Mouse (Mus musculus) kidney, adult 2 months (tissue): ENCODE measurements around the gene Syne3.

Source experiments
- CTCF ChIP-seq: fragments of 200-500 bp; conservative IDR thresholded peaks from 2 replicates; pipeline ENCODE4 v1.5.1; 2011; ENCODE audit warnings: low read depth, mild to moderate bottlenecking, control low read depth, low read length, moderate library complexity, mixed read lengths; ENCODE audit not compliant: insufficient read depth, insufficient read length
- POLR2A ChIP-seq: fragments of 200-500 bp; IDR thresholded peaks from one replicate; pipeline ENCODE4 v1.6.1; 2011; ENCODE audit warnings: low read depth, low read length, control low read depth

GRCm38 (mm10) chr12:104953941-104954340 is 55.7 kb downstream of the Syne3 start:
- TF ChIP-seq POLR2A: no peak
- TF ChIP-seq CTCF: peak; percentile 77
